In the genomic region with DNA sequence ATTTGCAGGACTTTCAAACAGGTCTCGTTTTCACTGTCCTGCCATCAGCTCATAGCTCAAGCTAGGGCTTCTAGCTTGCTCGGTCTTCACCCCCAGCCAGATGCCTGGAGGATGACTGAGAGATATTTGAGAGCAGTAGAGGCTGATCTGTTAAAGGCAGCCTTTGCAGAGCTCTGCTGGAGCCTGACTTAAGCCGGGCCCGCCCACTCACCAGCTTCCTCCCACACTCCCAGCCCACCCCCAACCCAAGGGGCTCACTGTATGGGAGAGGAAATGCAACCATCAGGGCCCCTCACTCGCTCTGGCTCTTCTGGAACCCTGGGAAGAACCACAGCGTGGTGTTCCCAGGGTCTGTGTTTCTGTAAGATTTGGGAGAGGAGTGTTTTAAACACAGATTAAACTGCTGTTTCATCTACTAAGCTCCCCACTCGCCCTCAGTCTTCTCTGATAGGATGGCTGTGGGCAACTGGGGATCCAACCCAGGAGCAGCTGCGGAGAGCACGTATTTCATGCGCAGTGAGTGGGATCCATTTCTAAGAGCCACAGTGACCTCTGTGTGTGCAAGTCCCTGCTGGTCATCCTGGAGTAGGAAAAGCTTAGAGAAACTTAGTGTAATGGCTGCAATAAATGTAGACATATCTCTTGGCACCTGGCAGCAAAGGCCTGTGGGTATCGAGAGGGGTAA, we compare ENCODE assay signal across 7 mouse cellular contexts.
DNase-seq lines count a peak whose midpoint lies in the region; ATAC-seq and TF ChIP-seq lines count a peak whose summit lies in the region.

No protein-coding gene starts in this region.

- peak; percentile 41 for DNase-seq in midbrain, embryonic 10.5 days (ENCODE audit: low spot score)
- DNase-seq in midbrain, postnatal 0 days (ENCODE audit: low spot score), result no peak
- peak; percentile 1 for DNase-seq in lung, postnatal 25 days (ENCODE audit: low spot score)
- no peak for DNase-seq in ovary, postnatal 10 days (ENCODE audit: low spot score)
- no peak for DNase-seq in left cerebral cortex, adult 11 months (ENCODE audit: low spot score)

- H3K9me3 ChIP-seq in midbrain, embryonic 10.5 days (replicated peaks), result no peaks in the 10 kb centered on the region
- H3K9me3 ChIP-seq in midbrain, postnatal 0 days (ENCODE audit: low read length), result no peaks in the 10 kb centered on the region
- no peaks in the 10 kb centered on the region for H3K9me3 ChIP-seq in forebrain, embryonic 15.5 days

- no peak overlapping the region for H3K4me2 ChIP-seq in midbrain, postnatal 0 days (ENCODE audit: low read depth, low read length, poor library complexity, severe bottlenecking)
- no peak overlapping the region for H3K4me2 ChIP-seq in forebrain, embryonic 15.5 days (replicated peaks)

- no peaks in the 10 kb centered on the region for H3K36me3 ChIP-seq in midbrain, embryonic 10.5 days
- H3K36me3 ChIP-seq in midbrain, postnatal 0 days (ENCODE audit: insufficient read depth, low read length), result no peaks in the 10 kb centered on the region
- no peaks in the 10 kb centered on the region for H3K36me3 ChIP-seq in forebrain, embryonic 15.5 days

- TF ChIP-seq CTCF in midbrain, postnatal 0 days (IDR thresholded peaks at IDR 0.05), result no peak

- peaks cover 20% of the 10 kb centered on the region for H3K27me3 ChIP-seq in midbrain, embryonic 10.5 days (ENCODE audit: low read depth, poor library complexity, severe bottlenecking)
- no peaks in the 10 kb centered on the region for H3K27me3 ChIP-seq in midbrain, postnatal 0 days (ENCODE audit: insufficient read depth, low read length)
- no peaks in the 10 kb centered on the region for H3K27me3 ChIP-seq in forebrain, embryonic 15.5 days

- peak overlapping the region; percentile 25; the same call in 1 of the 2 replicates for H3K4me3 ChIP-seq in midbrain, embryonic 10.5 days
- no peak overlapping the region for H3K4me3 ChIP-seq in midbrain, postnatal 0 days (ENCODE audit: low read depth, low read length)
- H3K4me3 ChIP-seq in forebrain, embryonic 15.5 days, result no peak overlapping the region

- WGBS in midbrain, embryonic 10.5 days, result 21% methylated on average over 11 of the region's 11 CpGs
- WGBS in midbrain, postnatal 0 days, result 24% methylated on average over 11 of the region's 11 CpGs
- 32% methylated on average over 11 of the region's 11 CpGs for WGBS in forebrain, embryonic 15.5 days

- H3K9ac ChIP-seq in midbrain, postnatal 0 days (replicated peaks; ENCODE audit: low read length, poor library complexity, severe bottlenecking), result no peak overlapping the region
- no peak overlapping the region for H3K9ac ChIP-seq in forebrain, embryonic 15.5 days (replicated peaks)

- no peak for ATAC-seq in midbrain, postnatal 0 days (ENCODE audit: low FRiP score)
- ATAC-seq in forebrain, embryonic 15.5 days (replicated peaks), result 0 out of 2 replicates have a peak, but pooled peaks have one; percentile 31
- no peak for ATAC-seq in cerebellum, adult (ENCODE audit: insufficient number of reproducible peaks, low FRiP score, low TSS enrichment)

- peak overlapping the region; percentile 19 for H3K27ac ChIP-seq in midbrain, embryonic 10.5 days (replicated peaks)
- no peak overlapping the region for H3K27ac ChIP-seq in midbrain, postnatal 0 days (ENCODE audit: low read depth, low read length)
- H3K27ac ChIP-seq in forebrain, embryonic 15.5 days (replicated peaks), result no peak overlapping the region

- H3K4me1 ChIP-seq in midbrain, embryonic 10.5 days, result peaks cover 20% of the 10 kb centered on the region
- 0 out of 2 replicates have a peak, but pooled peaks cover 3% of the 10 kb centered on the region for H3K4me1 ChIP-seq in midbrain, postnatal 0 days (ENCODE audit: insufficient read depth, low read length)
- peaks cover 11% of the 10 kb centered on the region for H3K4me1 ChIP-seq in forebrain, embryonic 15.5 days

Comparison
In these comparisons a context has a peak if more than half of its experiments do, and no peak if none do; other contexts are left out.
1. DNase-seq: peak in midbrain, embryonic 10.5 days (single experiment) and lung, postnatal 25 days (single experiment); none in midbrain, postnatal 0 days (single experiment), ovary, postnatal 10 days (single experiment) and left cerebral cortex, adult 11 months (single experiment).